Mouse (Mus musculus): Measurements from ENCODE around the gene Elovl6.

- no peak for TF ChIP-seq ZNF384 (IDR thresholded peaks at IDR 0.05; ENCODE audit: low read depth, low read length)
- no peak for TF ChIP-seq MAFK (IDR thresholded peaks at IDR 0.05; ENCODE audit: insufficient read depth, low read depth, low read length)
Observed at GRCm38 (mm10) chr3:129533743-129534530, 1.8 kb downstream of the Elovl6 start.
